Mouse (Mus musculus) olfactory bulb, adult 2 months (tissue): ENCODE results near the gene Cd300a.

Experiments
- CTCF ChIP-seq: fragments of 200-500 bp; IDR thresholded peaks from 2 replicates; pipeline ENCODE4 v1.5.1; 2012; ENCODE audit warnings: low read depth, mild to moderate bottlenecking, low read length, moderate library complexity; ENCODE audit not compliant: insufficient read depth
- POLR2A ChIP-seq: fragments of 200-500 bp; IDR thresholded peaks from 2 replicates; pipeline ENCODE4 v1.6.1; 2012; ENCODE audit warnings: mild to moderate bottlenecking, low read depth, low read length, moderate library complexity; ENCODE audit not compliant: insufficient read depth

DNA sequence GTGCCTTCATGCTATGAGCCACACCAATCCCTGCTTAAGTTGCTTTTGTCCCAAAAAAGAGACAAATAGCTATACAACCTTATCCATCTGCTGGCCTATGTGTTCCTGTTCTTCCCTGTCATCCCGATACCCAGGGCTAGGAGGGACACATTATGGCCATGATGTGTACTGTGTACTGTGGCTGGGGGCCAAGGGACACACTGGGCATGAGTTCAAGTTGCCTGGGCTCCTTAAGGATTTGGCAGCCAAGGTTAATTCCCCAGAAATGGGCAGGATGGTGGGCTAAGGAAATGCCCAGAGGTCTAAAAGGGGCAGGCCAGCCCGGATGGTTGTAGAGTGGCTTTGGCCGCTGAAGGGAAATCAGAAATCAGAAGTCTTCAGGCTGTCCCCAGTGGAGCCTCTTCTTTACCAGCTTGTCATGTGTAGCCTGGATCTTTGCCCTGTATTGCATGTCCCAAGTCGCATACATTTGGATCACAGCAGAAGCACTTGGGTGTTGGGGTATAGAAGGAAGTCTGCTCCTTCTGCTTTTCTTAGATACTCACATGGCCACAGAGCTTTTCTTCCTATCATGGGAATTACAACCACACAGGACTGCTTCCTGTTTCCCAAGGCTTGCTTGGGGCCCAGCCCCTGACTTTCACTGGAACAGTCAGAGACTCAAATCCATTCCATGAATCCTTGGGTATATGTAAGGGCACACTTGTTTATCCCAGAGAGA is 5.3 kb upstream of the Cd300a start:
- TF ChIP-seq CTCF = no peak
- TF ChIP-seq POLR2A = no peak
